Mouse (Mus musculus) stomach, embryonic 14.5 days (tissue): ENCODE results near the gene Jmjd6. TPM values are rescaled to one million over a fixed set of nuclear protein-coding genes. Genes with fewer than 3 reads are reported as not detected.

Source experiments
- polyA plus RNA-seq: library from polyadenylated mRNA; unstranded; fragments of >200 nt; fragmentation: Nextera tagmentation; extraction: Ambion mirVana; gene quantifications from 2 replicates; pipeline ENCODE4 v1.2.1, GENCODE M21; 2014

Gene Jmjd6
- polyA plus RNA-seq, 1 experiment from 2014 or later = 68.6 TPM

Other genes with a start within 250 kb of the Jmjd6 start
- 4.5 and 6.2 TPM in 2 replicates for gene Rhbdf2, start 216.4 kb downstream of the Jmjd6 start, polyA plus RNA-seq
- gene Prcd, start 189.9 kb downstream of the Jmjd6 start, polyA plus RNA-seq = 1.2 and 1.7 TPM in 2 replicates
- gene Cygb, start 189.1 kb downstream of the Jmjd6 start, polyA plus RNA-seq = 19.9 and 20.8 TPM in 2 replicates
- gene St6galnac1, start 67.9 kb downstream of the Jmjd6 start, polyA plus RNA-seq = not detected in 2 replicates
- gene Mxra7, start 15.4 kb downstream of the Jmjd6 start, polyA plus RNA-seq = 16.5 and 17.4 TPM in 2 replicates
- gene Mettl23, start 171 bp downstream of the Jmjd6 start, polyA plus RNA-seq = 68.9 and 71.7 TPM in 2 replicates
- 38.7 and 40.8 TPM in 2 replicates for gene Mfsd11, start 9.0 kb upstream of the Jmjd6 start, polyA plus RNA-seq
- 821 and 918 TPM in 2 replicates for gene Srsf2, start 9.6 kb upstream of the Jmjd6 start, polyA plus RNA-seq
- gene Mgat5b, start 75.4 kb upstream of the Jmjd6 start, polyA plus RNA-seq = 1.2 and 1.3 TPM in 2 replicates